Mouse (Mus musculus) testis, adult 2 months (tissue): ENCODE results near the gene Tmem45a.

ENCODE experiments used
- CTCF ChIP-seq: fragments of 200-500 bp; IDR thresholded peaks from 2 replicates; pipeline ENCODE4 v1.5.1; 2012; ENCODE audit warnings: low read depth, mild to moderate bottlenecking, inconsistent platforms, low read length, moderate library complexity; ENCODE audit not compliant: control insufficient read depth, insufficient read depth, insufficient replicate concordance
- POLR2A ChIP-seq: fragments of 200-500 bp; IDR thresholded peaks from 2 replicates; pipeline ENCODE4 v1.6.1; 2012; ENCODE audit warnings: low read depth, mild to moderate bottlenecking, inconsistent platforms, low read length, moderate library complexity; ENCODE audit not compliant: control insufficient read depth

DNA sequence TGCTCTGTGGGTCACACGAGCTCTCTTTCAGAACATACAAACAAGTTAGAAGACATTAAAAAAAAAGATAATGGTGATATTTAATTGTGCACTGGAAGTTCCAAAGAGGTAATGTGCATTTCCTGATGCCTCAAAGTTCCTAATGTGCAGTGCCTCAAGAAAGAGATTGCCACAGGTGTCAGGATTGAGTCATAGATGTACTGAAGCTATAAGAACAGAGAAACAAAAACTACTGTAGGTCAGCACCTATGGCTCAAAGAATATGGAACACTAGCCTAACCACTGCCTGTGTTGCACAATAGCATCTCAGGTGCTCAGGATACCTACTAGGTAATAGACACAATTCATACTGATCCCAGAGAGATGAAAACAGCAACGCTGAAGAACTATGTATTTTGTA lies 54.0 kb downstream of the Tmem45a start:
- TF ChIP-seq CTCF (no peak), POLR2A (no peak)
